Mouse (Mus musculus): ENCODE measurements around the gene 9430015G10Rik. TPM values are rescaled to one million over a fixed set of nuclear protein-coding genes. Genes with fewer than 3 reads are reported as not detected.

The 9430015G10Rik gene
- total and polyA plus RNA-seq, 2 experiments from 2014 or later: 21.0 to 32.8 TPM

DNA sequence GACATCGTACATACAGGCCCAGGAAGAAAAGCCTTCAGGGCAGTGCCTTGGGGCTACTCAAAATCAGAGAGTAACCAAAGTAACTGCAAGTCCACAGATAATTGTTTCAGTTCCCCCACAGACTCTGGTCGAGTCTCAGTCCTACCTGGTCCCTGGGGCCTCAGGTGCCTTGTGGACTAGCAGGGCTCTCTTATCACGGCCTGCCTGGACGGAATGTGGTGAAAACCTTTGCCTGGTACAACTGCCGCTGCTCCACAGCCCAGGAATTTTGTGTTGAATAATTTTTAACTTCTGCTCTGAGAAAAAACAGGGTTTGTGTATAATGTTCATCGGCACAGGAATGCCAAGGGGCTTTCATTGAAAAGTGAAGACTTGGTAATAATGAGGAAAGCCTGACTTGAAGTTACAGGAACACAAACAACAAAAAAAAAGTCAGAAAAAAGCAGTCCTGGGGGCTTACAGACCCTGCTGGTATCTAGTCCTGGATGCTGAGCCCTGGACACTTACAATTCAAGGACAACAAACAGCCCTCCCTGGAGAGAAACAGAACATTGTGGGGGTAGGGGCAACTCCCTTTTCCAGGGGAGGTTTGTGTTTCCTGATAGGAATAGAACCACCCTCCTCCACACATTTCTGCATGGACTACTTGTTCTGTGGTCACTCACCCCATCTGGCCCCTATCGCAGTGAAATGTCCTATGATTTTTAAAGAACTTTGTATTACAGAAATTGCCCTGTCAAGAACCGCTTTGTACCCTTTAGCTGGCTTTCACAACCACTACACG is 25.5 kb upstream of the 9430015G10Rik start:
- ATAC-seq (no peak), DNase-seq (ENCODE audit: low spot score) (no peak)
- Histone ChIP-seq H3K9ac (replicated peaks; ENCODE audit: low read length) (no peak overlapping the region), H3K36me3 (ENCODE audit: insufficient read depth, low read length) (no peaks in the 10 kb centered on the region), H3K4me2 (ENCODE audit: low read depth, low read length) (no peak overlapping the region), H3K4me3 (ENCODE audit: low read length) (no peak overlapping the region), H3K9me3 (ENCODE audit: low read length) (no peaks in the 10 kb centered on the region), H3K4me1 (ENCODE audit: insufficient read depth, low read length) (no peaks in the 10 kb centered on the region), H3K27me3 (ENCODE audit: insufficient read depth, low read length) (no peaks in the 10 kb centered on the region), H3K27ac (no peak overlapping the region)
- 86% methylated on average over 9 of the region's 9 CpGs for WGBS
- TF ChIP-seq CTCF (IDR thresholded peaks at IDR 0.05; ENCODE audit: low read depth): no peak

GRCm38 (mm10) chr4:156085256-156085655 is 24.5 kb upstream of the 9430015G10Rik start:
- Histone ChIP-seq H3K27ac (no peak overlapping the region), H3K27me3 (ENCODE audit: insufficient read depth, low read length) (no peaks in the 10 kb centered on the region), H3K4me1 (ENCODE audit: insufficient read depth, low read length) (no peaks in the 10 kb centered on the region), H3K9me3 (ENCODE audit: low read length) (no peaks in the 10 kb centered on the region), H3K36me3 (ENCODE audit: insufficient read depth, low read length) (no peaks in the 10 kb centered on the region), H3K4me2 (ENCODE audit: low read depth, low read length) (no peak overlapping the region), H3K9ac (replicated peaks; ENCODE audit: low read length) (no peak overlapping the region), H3K4me3 (ENCODE audit: low read length) (no peak overlapping the region)
- WGBS: 85% methylated on average over 8 of the region's 8 CpGs
- no peak for ATAC-seq
- no peak for DNase-seq (ENCODE audit: low spot score)
- TF ChIP-seq CTCF (IDR thresholded peaks at IDR 0.05; ENCODE audit: low read depth): no peak

DNA sequence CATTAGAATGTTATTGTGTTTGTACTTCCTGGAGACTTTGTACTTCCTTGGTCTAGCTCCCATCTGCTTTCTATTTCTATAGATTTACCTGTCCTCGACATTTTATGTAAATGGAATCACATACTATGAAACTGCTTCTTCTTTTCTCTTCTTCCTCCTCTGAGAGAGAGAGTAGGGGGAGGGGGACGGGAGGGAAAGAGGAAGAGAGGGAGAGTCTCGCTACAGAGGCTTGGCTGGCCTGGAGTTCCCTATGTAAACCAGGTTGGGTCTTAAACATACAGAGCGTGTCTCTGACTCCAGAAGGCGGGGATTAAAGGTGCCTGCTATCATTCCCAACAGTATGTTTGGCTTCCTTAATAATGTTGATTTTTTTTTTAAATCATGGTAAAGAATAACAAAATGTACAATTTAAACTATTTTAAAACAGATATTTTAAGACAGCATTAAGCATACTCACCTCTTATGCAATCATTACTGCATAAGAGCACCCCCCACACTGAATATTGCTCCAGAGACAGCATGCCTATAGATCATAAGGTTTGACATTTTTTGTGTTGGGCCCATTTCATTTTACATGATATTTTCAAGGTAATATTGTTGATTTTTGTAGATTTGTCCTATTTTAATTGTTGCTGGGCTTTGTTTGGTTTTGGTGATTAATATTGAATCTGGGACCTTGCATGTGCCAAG is 22.2 kb upstream of the 9430015G10Rik start:
- TF ChIP-seq CTCF (IDR thresholded peaks at IDR 0.05; ENCODE audit: low read depth): no peak
- no peaks in the 10 kb centered on the region for H3K9me3 ChIP-seq (ENCODE audit: low read length)
- H3K27me3 ChIP-seq (ENCODE audit: insufficient read depth, low read length): no peaks in the 10 kb centered on the region
- 36% methylated on average over 5 of the region's 5 CpGs for WGBS
- no peak overlapping the region for H3K9ac ChIP-seq (replicated peaks; ENCODE audit: low read length)
- ATAC-seq (no peak), DNase-seq (ENCODE audit: low spot score) (no peak)
- H3K4me2 ChIP-seq (ENCODE audit: low read depth, low read length): no peak overlapping the region
- H3K4me1 ChIP-seq (ENCODE audit: insufficient read depth, low read length): no peaks in the 10 kb centered on the region
- no peaks in the 10 kb centered on the region for H3K36me3 ChIP-seq (ENCODE audit: insufficient read depth, low read length)
- no peak overlapping the region for H3K27ac ChIP-seq
- no peak overlapping the region for H3K4me3 ChIP-seq (ENCODE audit: low read length)

DNA sequence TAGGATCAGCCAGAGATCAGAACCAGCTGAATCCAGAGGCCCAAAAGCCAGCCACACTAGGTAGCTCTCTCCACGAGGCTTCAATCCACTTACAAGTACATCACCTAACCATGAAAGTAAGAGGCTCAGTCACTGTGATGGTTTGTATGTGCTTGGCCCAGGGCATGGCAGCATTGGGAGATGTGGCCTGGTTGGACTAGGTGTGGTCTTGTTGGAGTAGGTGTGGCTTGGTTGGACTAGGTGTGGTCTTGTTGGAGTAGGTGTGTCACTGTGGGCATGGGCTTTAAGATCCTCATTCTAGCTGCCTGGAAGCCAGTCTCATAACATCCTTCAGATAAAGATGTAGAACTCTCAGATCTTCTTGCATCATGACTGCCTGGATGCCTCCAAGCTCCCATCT is 18.5 kb upstream of the 9430015G10Rik start:
- TF ChIP-seq CTCF (IDR thresholded peaks at IDR 0.05; ENCODE audit: low read depth): no peak
- no peak overlapping the region for H3K27ac ChIP-seq
- H3K27me3 ChIP-seq (ENCODE audit: insufficient read depth, low read length): no peaks in the 10 kb centered on the region
- WGBS: 68% methylated on average over 1 of the region's 1 CpGs
- H3K9me3 ChIP-seq (ENCODE audit: low read length): no peaks in the 10 kb centered on the region
- no peaks in the 10 kb centered on the region for H3K4me1 ChIP-seq (ENCODE audit: insufficient read depth, low read length)
- no peak overlapping the region for H3K9ac ChIP-seq (replicated peaks; ENCODE audit: low read length)
- H3K4me3 ChIP-seq (ENCODE audit: low read length): no peak overlapping the region
- no peaks in the 10 kb centered on the region for H3K36me3 ChIP-seq (ENCODE audit: insufficient read depth, low read length)
- DNase-seq (ENCODE audit: low spot score) (no peak), ATAC-seq (no peak)
- H3K4me2 ChIP-seq (ENCODE audit: low read depth, low read length): no peak overlapping the region

- no peak overlapping the region for H3K9ac ChIP-seq (replicated peaks; ENCODE audit: low read length)
- ATAC-seq: no peak
- no peaks in the 10 kb centered on the region for H3K27me3 ChIP-seq (ENCODE audit: insufficient read depth, low read length)
- no peaks in the 10 kb centered on the region for H3K36me3 ChIP-seq (ENCODE audit: insufficient read depth, low read length)
- no peak overlapping the region for H3K27ac ChIP-seq
- WGBS: 76% methylated on average over 1 of the region's 1 CpGs
- H3K4me2 ChIP-seq (ENCODE audit: low read depth, low read length): no peak overlapping the region
- no peak for DNase-seq (ENCODE audit: low spot score)
- H3K4me1 ChIP-seq (ENCODE audit: insufficient read depth, low read length): no peaks in the 10 kb centered on the region
- H3K4me3 ChIP-seq (ENCODE audit: low read length): no peak overlapping the region
- TF ChIP-seq CTCF (IDR thresholded peaks at IDR 0.05; ENCODE audit: low read depth): no peak
- no peaks in the 10 kb centered on the region for H3K9me3 ChIP-seq (ENCODE audit: low read length)
These were observed 17.0 kb upstream of the 9430015G10Rik start for GRCm38 (mm10) chr4:156092765-156093164.

DNA sequence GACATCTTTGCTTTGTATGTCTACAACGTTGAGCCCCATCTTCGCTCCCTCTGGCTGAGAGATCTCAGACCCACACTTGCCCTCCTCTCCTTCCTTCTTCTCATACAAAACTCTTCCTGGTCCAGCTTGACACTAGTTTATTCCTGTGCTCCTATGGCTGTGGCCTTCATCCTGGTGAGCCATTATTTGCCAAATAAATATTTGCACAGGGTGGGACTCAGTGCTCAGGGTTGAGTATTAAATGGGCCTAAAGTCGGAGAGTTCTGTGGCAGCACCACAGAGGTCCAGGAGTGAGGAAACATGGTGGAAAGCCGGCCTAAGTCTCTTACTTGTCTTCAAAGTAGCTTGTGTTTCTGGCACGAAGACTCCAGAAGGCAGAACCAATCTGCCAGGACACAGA is 16.0 kb upstream of the 9430015G10Rik start:
- no peak for DNase-seq (ENCODE audit: low spot score)
- no peak for TF ChIP-seq CTCF (IDR thresholded peaks at IDR 0.05; ENCODE audit: low read depth)
- Histone ChIP-seq H3K4me1 (ENCODE audit: insufficient read depth, low read length) (no peaks in the 10 kb centered on the region), H3K4me3 (ENCODE audit: low read length) (no peak overlapping the region), H3K27me3 (ENCODE audit: insufficient read depth, low read length) (no peaks in the 10 kb centered on the region), H3K9me3 (ENCODE audit: low read length) (no peaks in the 10 kb centered on the region), H3K27ac (no peak overlapping the region), H3K9ac (replicated peaks; ENCODE audit: low read length) (no peak overlapping the region), H3K4me2 (ENCODE audit: low read depth, low read length) (no peak overlapping the region), H3K36me3 (ENCODE audit: insufficient read depth, low read length) (no peaks in the 10 kb centered on the region)
- 88% methylated on average over 5 of the region's 5 CpGs for WGBS
- no peak for ATAC-seq

GRCm38 (mm10) chr4:156096191-156096590 is 13.6 kb upstream of the 9430015G10Rik start:
- TF ChIP-seq CTCF (IDR thresholded peaks at IDR 0.05; ENCODE audit: low read depth): no peak
- Histone ChIP-seq H3K4me1 (ENCODE audit: insufficient read depth, low read length) (no peaks in the 10 kb centered on the region), H3K27me3 (ENCODE audit: insufficient read depth, low read length) (no peaks in the 10 kb centered on the region), H3K9ac (replicated peaks; ENCODE audit: low read length) (no peak overlapping the region), H3K36me3 (ENCODE audit: insufficient read depth, low read length) (no peaks in the 10 kb centered on the region), H3K27ac (no peak overlapping the region), H3K4me3 (ENCODE audit: low read length) (no peak overlapping the region), H3K4me2 (ENCODE audit: low read depth, low read length) (no peak overlapping the region), H3K9me3 (ENCODE audit: low read length) (no peaks in the 10 kb centered on the region)
- DNase-seq (ENCODE audit: low spot score) (no peak), ATAC-seq (no peak)
- 98% methylated on average over 1 of the region's 1 CpGs for WGBS
